ENCODE assay signal across 31 mouse cellular contexts in the genomic region with DNA sequence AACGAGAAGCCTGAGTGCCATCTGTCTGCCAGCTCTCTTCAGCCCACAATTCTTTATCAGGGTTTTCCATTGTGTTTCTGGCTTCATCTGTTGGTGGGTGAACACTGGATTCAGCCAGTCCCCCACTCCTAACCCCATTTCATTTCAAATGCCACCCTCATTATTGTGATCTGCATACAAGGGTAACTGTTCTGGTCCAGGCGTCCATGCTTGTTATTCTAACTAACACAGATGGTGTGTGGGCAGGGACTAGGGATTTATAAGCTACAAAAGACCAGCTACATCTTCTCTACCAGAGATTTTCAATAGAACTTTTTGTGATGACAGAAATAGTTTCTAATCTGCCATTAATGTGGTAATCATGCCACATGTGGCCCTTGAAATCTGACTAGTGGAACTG.
DNase-seq lines count a peak whose midpoint lies in the region; ATAC-seq and TF ChIP-seq lines count a peak whose summit lies in the region.
"Had no signal": no experiment of that assay in that cellular context is flagged by ENCODE, and none has a peak within 500 bp of the region (broad histone marks: within the 10 kb centered on the region; RNA-seq: fewer than 3 reads in every experiment).

No protein-coding gene starts in this region.

- ATAC-seq in hindbrain, postnatal 0 days: no peak
- ATAC-seq in neural tube, embryonic 15.5 days (ENCODE audit: low FRiP score): no peak
- ATAC-seq: forebrain, embryonic 16.5 days; intestine, embryonic 16.5 days; midbrain, embryonic 15.5 days had no signal

- H3K27me3 ChIP-seq in hindbrain, postnatal 0 days (ENCODE audit: insufficient read depth, low read length): no peaks in the 10 kb centered on the region
- no peaks in the 10 kb centered on the region for H3K27me3 ChIP-seq in neural tube, embryonic 15.5 days (replicated peaks)
- H3K27me3 ChIP-seq: embryonic facial prominence, embryonic 13.5 days; hindbrain, embryonic 12.5 days; limb, embryonic 12.5 days; lung, embryonic 15.5 days; midbrain, embryonic 15.5 days had no signal

- no peak for TF ChIP-seq CTCF in layer of hippocampus, adult 2 months (conservative IDR thresholded peaks at IDR 0.05)
- no peak for TF ChIP-seq CTCF in hindbrain, postnatal 0 days (IDR thresholded peaks at IDR 0.05; ENCODE audit: low read depth)

- WGBS in hindbrain, postnatal 0 days: 82% methylated on average over 2 of the region's 2 CpGs
- 79% methylated on average over 2 of the region's 2 CpGs for WGBS in neural tube, embryonic 15.5 days

- no peaks in the 10 kb centered on the region for H3K9me3 ChIP-seq in hindbrain, postnatal 0 days (ENCODE audit: low read length)
- H3K9me3 ChIP-seq in neural tube, embryonic 15.5 days (replicated peaks): no peaks in the 10 kb centered on the region
- H3K9me3 ChIP-seq: embryonic facial prominence, embryonic 13.5 days; forebrain, embryonic 10.5 days; G1E; hindbrain, embryonic 12.5 days; limb, embryonic 12.5 days; lung, embryonic 15.5 days; midbrain, embryonic 10.5 days; midbrain, embryonic 15.5 days had no signal

- peak; percentile 21 to 47 for DNase-seq in frontal cortex, postnatal 36 days (ENCODE audit: low spot score in 2 of 2)
- no peak for DNase-seq in frontal cortex, postnatal 14 days (ENCODE audit: low spot score in 2 of 2)
- peak; percentile 10 for DNase-seq in right cerebral cortex, adult 18-20 months
- no peak for DNase-seq in right cerebral cortex, postnatal 4 days
- peak; percentile 34 to 36 for DNase-seq in layer of hippocampus, adult 2 months (ENCODE audit: low spot score in 2 of 2)
- DNase-seq in layer of hippocampus, postnatal 36 days: peak; percentile 20 to 24
- no peak for DNase-seq in hindbrain, postnatal 0 days (ENCODE audit: low spot score)
- DNase-seq: adrenal gland, adult 8-10 months; cerebellum, adult 11 months; cerebellum, postnatal 10 days; gastrocnemius, adult 2 months; gastrocnemius, postnatal 36 days; heart, adult 18-20 months; heart, postnatal 36 days; kidney, adult 8-10 months; kidney, postnatal 4 days; thymus, postnatal 14 days had no signal

- peak overlapping the region; percentile 61 for H3K27ac ChIP-seq in layer of hippocampus, adult 2 months
- H3K27ac ChIP-seq in hindbrain, postnatal 0 days: no peak overlapping the region
- no peak overlapping the region for H3K27ac ChIP-seq in neural tube, embryonic 15.5 days (replicated peaks)
- H3K27ac ChIP-seq: embryonic facial prominence, embryonic 13.5 days; forebrain, embryonic 10.5 days; gastrocnemius, adult 2 months; hindbrain, embryonic 12.5 days; kidney, postnatal 0 days; limb, embryonic 12.5 days; lung, embryonic 15.5 days; midbrain, embryonic 10.5 days; midbrain, embryonic 15.5 days; stomach, postnatal 0 days had no signal

- H3K9ac ChIP-seq in hindbrain, postnatal 0 days (replicated peaks; ENCODE audit: low read length): no peak overlapping the region
- no peak overlapping the region for H3K9ac ChIP-seq in neural tube, embryonic 15.5 days (replicated peaks)
- H3K9ac ChIP-seq: embryonic facial prominence, embryonic 13.5 days; hindbrain, embryonic 12.5 days; limb, embryonic 12.5 days; lung, embryonic 15.5 days; midbrain, embryonic 15.5 days had no signal

- no peak overlapping the region for H3K4me3 ChIP-seq in layer of hippocampus, adult 2 months
- no peak overlapping the region for H3K4me3 ChIP-seq in hindbrain, postnatal 0 days (ENCODE audit: low read length)
- H3K4me3 ChIP-seq in neural tube, embryonic 15.5 days (replicated peaks): no peak overlapping the region
- H3K4me3 ChIP-seq: embryonic facial prominence, embryonic 13.5 days; forebrain, embryonic 10.5 days; gastrocnemius, adult 2 months; hindbrain, embryonic 12.5 days; limb, embryonic 12.5 days; lung, embryonic 15.5 days; midbrain, embryonic 10.5 days; midbrain, embryonic 15.5 days had no signal

- H3K36me3 ChIP-seq in hindbrain, postnatal 0 days (ENCODE audit: insufficient read depth, low read length): no peaks in the 10 kb centered on the region
- H3K36me3 ChIP-seq in neural tube, embryonic 15.5 days: no peaks in the 10 kb centered on the region
- H3K36me3 ChIP-seq: embryonic facial prominence, embryonic 13.5 days; forebrain, embryonic 10.5 days; G1E; hindbrain, embryonic 12.5 days; limb, embryonic 12.5 days; lung, embryonic 15.5 days; midbrain, embryonic 10.5 days; midbrain, embryonic 15.5 days had no signal

- H3K4me1 ChIP-seq in hindbrain, postnatal 0 days (ENCODE audit: insufficient read depth, low read length): no peaks in the 10 kb centered on the region
- H3K4me1 ChIP-seq in neural tube, embryonic 15.5 days: no peaks in the 10 kb centered on the region
- H3K4me1 ChIP-seq: embryonic facial prominence, embryonic 13.5 days; forebrain, embryonic 10.5 days; hindbrain, embryonic 12.5 days; limb, embryonic 12.5 days; lung, embryonic 15.5 days; midbrain, embryonic 10.5 days; midbrain, embryonic 15.5 days had no signal

- H3K4me2 ChIP-seq in hindbrain, postnatal 0 days (ENCODE audit: low read depth, low read length): no peak overlapping the region
- H3K4me2 ChIP-seq in neural tube, embryonic 15.5 days: no peak overlapping the region
- H3K4me2 ChIP-seq: embryonic facial prominence, embryonic 13.5 days; heart, embryonic 11.5 days; hindbrain, embryonic 12.5 days; limb, embryonic 12.5 days; lung, embryonic 15.5 days; midbrain, embryonic 15.5 days had no signal

Comparison
In these comparisons a context has a peak if more than half of its experiments do, and no peak if none do; other contexts are left out.
1. DNase-seq: peak in frontal cortex, postnatal 36 days (2 of 2), right cerebral cortex, adult 18-20 months (single experiment), layer of hippocampus, adult 2 months (2 of 2) and layer of hippocampus, postnatal 36 days (2 of 2); none in frontal cortex, postnatal 14 days (0 of 2), right cerebral cortex, postnatal 4 days (single experiment) and hindbrain, postnatal 0 days (single experiment).